29 mouse cellular contexts compared by ENCODE assay signal in the genomic region with DNA sequence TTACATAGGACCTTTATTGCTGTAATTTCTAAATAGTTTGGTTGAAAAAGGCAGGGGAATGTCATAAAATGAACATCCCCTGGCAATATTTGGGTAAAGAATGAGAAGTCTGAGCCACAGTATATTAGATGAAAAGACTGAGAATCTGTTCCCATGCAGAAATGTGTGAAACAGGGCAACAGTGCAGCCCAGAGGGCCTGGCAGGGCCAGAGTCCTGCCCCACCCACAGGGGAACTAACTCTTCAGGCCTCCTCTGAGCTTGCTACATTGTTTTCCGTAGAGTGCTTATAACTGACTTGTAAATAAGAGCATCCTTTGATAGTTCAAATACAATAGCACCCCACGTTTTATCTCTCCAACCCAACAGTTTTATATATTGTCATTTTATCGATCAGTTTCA. TPM values are rescaled to one million over a fixed set of nuclear protein-coding genes. Genes with fewer than 3 reads are reported as not detected.
"Had no signal": no experiment of that assay in that cellular context is flagged by ENCODE, and none has a peak within 500 bp of the region (broad histone marks: within the 10 kb centered on the region; RNA-seq: fewer than 3 reads in every experiment).

No protein-coding gene starts in this region.

- H3K27ac ChIP-seq: layer of hippocampus, adult 2 months; limb, embryonic 10.5 days; limb, embryonic 13.5 days; liver, embryonic 12.5 days; liver, embryonic 15.5 days; lung, embryonic 15.5 days; midbrain, embryonic 10.5 days; midbrain, embryonic 13.5 days; neural tube, embryonic 13.5 days had no signal

- H3K9ac ChIP-seq: limb, embryonic 13.5 days; liver, embryonic 12.5 days; liver, embryonic 15.5 days; lung, embryonic 15.5 days; midbrain, embryonic 13.5 days; neural tube, embryonic 13.5 days had no signal

- H3K4me1 ChIP-seq: liver, embryonic 12.5 days; lung, embryonic 15.5 days had no signal

- H3K4me3 ChIP-seq: layer of hippocampus, adult 2 months; limb, embryonic 10.5 days; limb, embryonic 13.5 days; liver, embryonic 12.5 days; liver, embryonic 15.5 days; lung, embryonic 15.5 days; megakaryocyte, embryonic 14.5 days; midbrain, embryonic 10.5 days; midbrain, embryonic 13.5 days; myocyte; neural tube, embryonic 13.5 days had no signal

- ATAC-seq: liver, embryonic 12.5 days; midbrain, embryonic 13.5 days; midbrain, embryonic 16.5 days had no signal

- H3K9me3 ChIP-seq: limb, embryonic 10.5 days; limb, embryonic 13.5 days; liver, embryonic 12.5 days; liver, embryonic 15.5 days; lung, embryonic 15.5 days; megakaryocyte, embryonic 14.5 days; midbrain, embryonic 10.5 days; midbrain, embryonic 13.5 days; neural tube, embryonic 13.5 days had no signal

- H3K4me2 ChIP-seq: limb, embryonic 13.5 days; liver, embryonic 12.5 days; liver, embryonic 15.5 days; lung, embryonic 15.5 days; midbrain, embryonic 13.5 days; neural tube, embryonic 13.5 days had no signal

- DNase-seq: kidney, postnatal 10 days; layer of hippocampus, adult 9-11 months; liver; lung, adult 18-20 months; lung, postnatal 10 days; lung, postnatal 36 days; retina, postnatal 1 day; thymus, adult 18-20 months; thymus, postnatal 36 days had no signal

- H3K36me3 ChIP-seq: limb, embryonic 10.5 days; limb, embryonic 13.5 days; liver, embryonic 12.5 days; liver, embryonic 15.5 days; lung, embryonic 15.5 days; midbrain, embryonic 10.5 days; midbrain, embryonic 13.5 days; neural tube, embryonic 13.5 days had no signal

RNA-seq across cellular contexts. Expression of a gene that starts 7.0 kb away (rescaled TPM):
- total RNA-seq: layer of hippocampus, adult 2 months; layer of hippocampus, postnatal 25 days; left cerebral cortex, adult 18-20 months; left cerebral cortex, postnatal 25 days; monocyte, adult 5-6 weeks; neutrophil, adult 5-6 weeks had no signal
- polyA plus RNA-seq: large intestine, adult 2 months; limb, embryonic 13.5 days; myocyte; small intestine, adult 2 months; spleen, adult 2 months had no signal
